Mouse (Mus musculus) layer of hippocampus, adult 8-10 months (tissue): ENCODE measurements around the gene Naa50. TPM values are rescaled to one million over a fixed set of nuclear protein-coding genes. Genes with fewer than 3 reads are reported as not detected.

Experiments
- DNase-seq, 2 experiments: peaks; one replicate each; pipeline ENCODE4 v3.0.0; 2022; ENCODE audit warnings: low spot score in 2 of 2
- total RNA-seq, 4 experiments: library from RNA; stranded (reverse); gene quantifications; 2 replicates each; pipeline ENCODE4 v1.2.4; 2022

Naa50 gene
- total RNA-seq, 4 experiments from 2014 or later, result 59.0 to 71.1 (median 64.7) TPM

GRCm38 (mm10) chr16:44140186-44140787, 657 bp downstream of the Naa50 start:
- peak; percentile 47 to 65 for DNase-seq

DNA sequence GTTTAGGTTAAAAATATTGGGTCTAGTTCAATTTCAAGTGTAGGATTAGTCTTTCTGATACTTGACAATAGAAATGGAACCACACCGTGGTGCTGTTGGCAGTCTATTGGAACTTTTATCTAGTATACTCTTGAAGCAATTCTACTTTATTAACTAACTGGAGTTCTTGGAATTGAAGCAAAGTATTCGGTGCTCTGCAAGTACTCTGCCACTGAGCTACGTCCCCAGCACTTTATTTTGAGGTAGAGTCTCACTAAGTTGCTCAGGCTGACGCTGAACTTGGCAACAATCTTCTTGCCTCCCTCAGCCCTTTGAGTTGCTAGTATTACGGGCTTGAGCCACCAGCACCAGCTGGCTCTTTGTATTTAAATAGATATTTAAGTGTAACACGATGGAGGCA, 1.9 kb downstream of the Naa50 start:
- no peak for DNase-seq

DNA sequence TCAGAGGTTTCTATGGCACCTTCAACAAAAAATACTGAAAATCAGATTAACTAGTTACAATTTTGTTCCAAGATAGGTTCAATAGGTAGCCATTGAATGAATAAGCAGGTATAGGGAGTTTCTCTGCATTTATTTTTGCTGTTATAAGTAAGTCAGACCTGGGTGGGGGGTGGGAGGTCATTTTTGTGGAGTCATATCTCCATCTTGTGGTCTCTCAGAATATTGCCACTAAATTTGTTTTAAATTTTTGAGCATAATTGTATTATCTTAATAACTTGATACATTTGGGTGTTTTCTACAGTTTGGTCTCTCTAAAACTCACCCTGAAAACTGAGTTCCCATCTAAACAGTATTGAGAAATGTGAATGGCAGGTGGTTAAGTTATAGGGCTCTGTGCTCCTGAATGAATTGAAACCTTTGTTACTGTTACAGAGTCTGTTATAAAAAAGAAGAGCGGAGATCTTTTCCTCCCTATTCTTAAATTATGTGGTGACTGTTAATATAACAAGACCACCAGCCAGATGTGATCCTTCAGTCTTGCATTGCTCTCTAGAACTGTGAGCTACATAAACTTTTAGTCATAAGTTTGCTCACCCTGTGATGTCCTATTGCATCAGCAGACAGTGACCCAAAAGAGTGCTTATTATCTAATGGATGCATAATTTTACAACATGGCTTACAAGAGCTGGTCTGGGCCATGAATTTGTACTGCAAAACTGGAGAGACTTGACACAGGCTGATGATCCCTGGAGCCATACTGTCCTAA, 9.6 kb downstream of the Naa50 start:
- DNase-seq, result no peak

GRCm38 (mm10) chr16:44154497-44155057, 14.9 kb downstream of the Naa50 start:
- DNase-seq, result no peak

- no peak for DNase-seq
These were observed 19.7 kb downstream of the Naa50 start for GRCm38 (mm10) chr16:44159325-44159724.

- DNase-seq, result no peak
These were observed 24.2 kb downstream of the Naa50 start for GRCm38 (mm10) chr16:44163831-44164230.

GRCm38 (mm10) chr16:44165182-44165581, 25.6 kb downstream of the Naa50 start:
- no peak for DNase-seq

DNA sequence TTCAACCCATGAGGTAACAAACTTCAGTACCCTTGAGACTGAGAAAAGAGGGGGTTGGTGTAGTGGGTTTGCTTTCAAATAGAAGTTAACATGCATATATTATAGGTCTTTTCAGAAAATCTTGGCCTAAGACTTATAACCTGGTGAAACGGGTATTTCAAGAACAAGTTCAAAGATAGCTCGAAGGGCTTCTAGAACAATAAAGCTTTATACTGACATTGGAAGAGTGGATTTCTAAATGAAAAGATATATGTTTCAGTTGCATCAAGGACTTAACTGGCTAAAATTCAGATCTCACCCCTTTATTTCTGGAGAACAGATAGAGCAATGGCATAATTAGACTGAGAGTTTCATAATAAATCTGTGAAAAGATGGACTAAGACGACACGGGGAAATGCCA, 29.4 kb downstream of the Naa50 start:
- DNase-seq, result no peak

DNA sequence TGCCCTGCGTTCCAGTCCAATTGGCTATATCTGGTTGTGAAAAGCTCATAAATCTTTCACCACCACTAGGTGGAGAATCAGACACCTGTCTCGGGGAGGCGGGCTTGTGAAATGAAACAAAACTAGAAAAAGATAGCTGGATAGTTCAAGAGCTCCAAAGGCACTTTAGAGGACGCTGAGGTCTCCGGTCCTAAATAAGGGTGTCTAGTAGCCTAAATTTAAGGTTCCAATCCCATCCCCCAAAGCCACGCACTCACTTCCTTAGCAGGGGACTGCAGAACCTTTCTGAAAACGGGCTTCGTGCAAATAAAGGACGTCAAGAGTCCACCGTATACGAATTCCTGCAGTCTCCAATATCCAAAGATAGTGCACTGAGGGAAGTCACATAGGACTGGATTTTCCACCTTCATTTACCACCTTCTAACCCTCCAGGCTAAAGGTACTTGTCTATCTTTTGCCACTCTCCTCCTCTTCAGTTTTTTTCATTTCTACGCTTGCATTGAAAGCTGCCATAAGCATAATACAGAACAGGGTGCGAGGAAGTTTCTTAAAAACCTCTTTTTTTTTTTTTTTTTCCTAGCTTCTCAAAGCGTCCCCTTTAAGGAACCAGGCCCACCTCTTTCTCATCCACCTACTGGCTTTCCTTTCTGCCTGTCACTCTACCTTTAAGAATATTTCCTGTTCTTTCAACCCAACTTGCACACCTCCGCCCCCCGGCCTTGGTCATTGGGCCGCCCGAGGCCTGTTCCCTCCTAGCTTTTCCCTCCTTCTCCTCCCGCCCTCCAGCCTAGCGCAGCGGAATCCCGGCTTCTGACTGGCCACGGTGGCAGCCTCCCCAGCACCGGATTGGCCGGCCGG, 32.9 kb downstream of the Naa50 start:
- DNase-seq, result peak; percentile 98

- peak; percentile 28 to 40 for DNase-seq
These were observed 33.7 kb downstream of the Naa50 start, which contains the start of gene Usf3 for GRCm38 (mm10) chr16:44173155-44173941. Gene Usf3, plus strand, starts transcription at chr16:44173246.

DNA sequence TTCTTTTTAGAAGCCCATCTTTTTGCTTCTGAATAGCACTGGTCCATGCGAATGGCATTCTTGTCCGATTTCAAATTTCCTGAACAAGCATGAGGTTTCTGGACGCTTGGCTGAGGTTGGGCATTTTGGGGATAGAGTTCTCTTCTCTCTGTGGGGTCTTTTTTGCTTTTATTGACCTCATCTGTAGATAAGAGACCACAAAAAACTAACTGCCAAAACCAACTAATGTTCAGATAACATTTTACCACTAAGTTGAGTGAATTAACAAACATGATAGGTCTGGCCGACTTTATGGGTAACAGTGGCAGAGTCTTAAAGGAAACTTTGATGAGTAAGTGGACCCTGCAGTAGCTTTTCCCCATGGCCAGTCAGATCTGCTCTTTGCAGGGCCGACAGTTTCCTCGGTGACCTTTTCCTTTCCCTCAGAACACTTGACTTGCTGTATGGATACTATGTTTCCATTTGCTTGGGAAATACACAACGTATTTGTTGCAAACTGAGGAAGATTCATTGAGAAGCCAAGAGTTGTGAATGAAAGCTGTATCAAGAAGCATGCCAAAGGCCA, 34.4 kb downstream of the Naa50 start:
- no peak for DNase-seq

- DNase-seq, result no peak
These were observed 35.4 kb downstream of the Naa50 start for GRCm38 (mm10) chr16:44175001-44175400.

GRCm38 (mm10) chr16:44176511-44176910, 36.9 kb downstream of the Naa50 start:
- no peak for DNase-seq

GRCm38 (mm10) chr16:44178555-44178954, 38.9 kb downstream of the Naa50 start:
- DNase-seq, result no peak

GRCm38 (mm10) chr16:44182597-44182996, 43.0 kb downstream of the Naa50 start:
- no peak for DNase-seq

DNA sequence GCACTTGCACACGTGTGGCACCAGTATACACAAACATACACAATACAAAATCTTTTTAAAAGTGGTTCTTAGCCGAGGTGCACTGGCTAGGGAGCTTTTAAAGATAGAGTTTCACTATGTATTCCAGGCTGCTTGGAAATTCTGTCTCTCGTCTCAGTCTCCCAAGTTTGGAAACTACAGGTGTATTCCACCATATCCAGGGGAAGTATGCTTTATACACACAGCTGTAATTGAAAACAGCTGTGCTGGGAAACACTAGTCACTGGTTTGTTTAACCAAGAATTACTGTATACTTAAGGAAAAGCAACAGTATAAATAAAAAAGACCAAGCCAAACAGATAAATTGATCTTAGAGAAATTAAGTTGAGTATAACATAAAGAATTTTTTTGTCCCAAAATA, 45.1 kb downstream of the Naa50 start:
- DNase-seq, result no peak

DNA sequence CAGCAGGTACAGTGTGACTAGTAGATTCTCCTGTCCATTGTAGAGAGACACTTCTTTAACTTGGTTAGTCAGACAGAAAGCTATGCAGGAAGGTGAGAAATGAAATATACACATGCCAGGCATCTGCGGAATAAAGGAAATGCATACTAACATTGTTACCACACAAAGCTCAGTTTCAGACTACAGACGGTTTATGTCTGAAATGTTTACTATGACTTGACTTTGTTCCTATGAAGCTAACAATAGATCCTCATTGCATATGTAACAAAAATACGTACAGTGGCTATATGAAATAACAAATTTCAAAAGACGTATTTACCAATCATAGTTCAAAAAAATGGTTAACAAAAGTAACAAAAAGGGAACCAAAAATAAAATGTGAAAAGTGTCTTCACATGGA, 47.5 kb downstream of the Naa50 start:
- DNase-seq, result no peak

- no peak for DNase-seq
These were observed 49.1 kb downstream of the Naa50 start for GRCm38 (mm10) chr16:44188766-44189165.

GRCm38 (mm10) chr16:44190032-44190431, 50.4 kb downstream of the Naa50 start:
- DNase-seq, result no peak

- no peak for DNase-seq
These were observed 51.3 kb downstream of the Naa50 start for GRCm38 (mm10) chr16:44190968-44191367.
